Mouse (Mus musculus): ENCODE results near the gene Sapcd1. TPM values are rescaled to one million over a fixed set of nuclear protein-coding genes. Genes with fewer than 3 reads are reported as not detected.
A peak's percentile ranks its signal among the peaks of the same experiment; 100 is the strongest.
"Not testable (repeated sequence)": the region's sequence is repeated elsewhere in the genome, so short reads cannot be mapped to it uniquely, and the experiment has no call there.

The Sapcd1 gene
- polyA plus RNA-seq, 3 experiments from 2014 or later, result 0.54 to 2.6 (median 1.4) TPM

DNA sequence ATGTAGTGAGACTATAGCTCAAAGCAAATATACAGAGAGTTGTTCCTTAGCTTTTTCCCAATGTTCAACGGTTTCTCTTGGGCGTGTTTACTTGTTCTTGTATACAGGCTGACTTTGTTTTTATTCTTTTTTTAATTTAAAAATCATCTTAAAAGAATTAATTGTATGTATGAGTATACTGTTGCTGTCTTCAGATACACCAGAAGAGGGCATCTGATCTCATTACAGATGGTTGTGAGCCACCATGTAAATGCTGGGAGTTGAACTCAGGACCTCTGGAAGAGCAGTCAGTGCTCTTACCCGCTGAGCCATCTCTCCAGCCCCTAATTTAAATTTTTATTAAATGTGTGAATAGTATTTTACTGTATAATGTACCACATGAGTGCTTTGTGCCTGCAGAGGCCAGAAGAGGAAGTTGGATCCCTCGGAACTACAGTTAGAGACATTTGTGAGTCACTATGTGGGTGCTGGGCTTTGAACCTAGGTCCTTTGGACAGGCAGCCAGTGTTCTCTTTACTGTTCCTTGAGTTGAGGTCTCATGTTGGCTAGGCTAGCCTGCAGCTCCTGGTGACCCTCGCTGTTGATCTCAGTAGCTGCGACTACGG, 20.3 kb downstream of the Sapcd1 start:
- ATAC-seq, result no peak

GRCm38 (mm10) chr17:35005902-35006301, 21.9 kb downstream of the Sapcd1 start:
- not testable (repeated sequence) for ATAC-seq

GRCm38 (mm10) chr17:35005158-35005557, 22.7 kb downstream of the Sapcd1 start:
- no peak for ATAC-seq

DNA sequence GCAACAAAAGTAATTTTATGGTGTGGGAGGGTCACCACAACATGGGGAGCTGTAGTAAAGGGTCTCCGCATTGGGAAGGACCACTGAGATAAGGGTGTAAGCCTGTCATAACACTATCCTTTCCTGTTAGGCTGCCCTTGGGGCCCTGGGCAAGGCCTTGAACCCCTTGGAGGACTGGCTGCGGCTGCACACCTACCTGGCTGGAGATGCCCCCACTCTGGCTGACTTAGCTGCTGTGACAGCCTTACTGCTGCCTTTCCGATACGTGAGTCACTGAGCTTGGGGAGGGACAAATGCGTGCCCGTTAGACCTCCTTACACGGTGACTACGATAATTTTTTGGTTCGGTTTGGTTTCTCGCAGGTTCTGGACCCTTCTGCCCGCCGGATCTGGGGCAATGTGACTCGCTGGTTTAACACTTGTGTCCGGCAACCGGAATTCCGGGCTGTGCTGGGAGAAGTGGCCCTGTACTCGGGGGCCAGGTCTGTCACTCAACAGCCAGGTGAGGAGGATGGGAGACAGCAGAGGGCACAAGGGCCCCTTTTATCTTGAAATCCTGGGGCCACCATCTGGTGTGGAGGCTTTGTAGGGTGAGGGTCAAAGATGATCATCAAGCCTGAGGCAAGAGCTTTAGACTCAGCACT, 23.6 kb downstream of the Sapcd1 start:
- ATAC-seq, result no peak

DNA sequence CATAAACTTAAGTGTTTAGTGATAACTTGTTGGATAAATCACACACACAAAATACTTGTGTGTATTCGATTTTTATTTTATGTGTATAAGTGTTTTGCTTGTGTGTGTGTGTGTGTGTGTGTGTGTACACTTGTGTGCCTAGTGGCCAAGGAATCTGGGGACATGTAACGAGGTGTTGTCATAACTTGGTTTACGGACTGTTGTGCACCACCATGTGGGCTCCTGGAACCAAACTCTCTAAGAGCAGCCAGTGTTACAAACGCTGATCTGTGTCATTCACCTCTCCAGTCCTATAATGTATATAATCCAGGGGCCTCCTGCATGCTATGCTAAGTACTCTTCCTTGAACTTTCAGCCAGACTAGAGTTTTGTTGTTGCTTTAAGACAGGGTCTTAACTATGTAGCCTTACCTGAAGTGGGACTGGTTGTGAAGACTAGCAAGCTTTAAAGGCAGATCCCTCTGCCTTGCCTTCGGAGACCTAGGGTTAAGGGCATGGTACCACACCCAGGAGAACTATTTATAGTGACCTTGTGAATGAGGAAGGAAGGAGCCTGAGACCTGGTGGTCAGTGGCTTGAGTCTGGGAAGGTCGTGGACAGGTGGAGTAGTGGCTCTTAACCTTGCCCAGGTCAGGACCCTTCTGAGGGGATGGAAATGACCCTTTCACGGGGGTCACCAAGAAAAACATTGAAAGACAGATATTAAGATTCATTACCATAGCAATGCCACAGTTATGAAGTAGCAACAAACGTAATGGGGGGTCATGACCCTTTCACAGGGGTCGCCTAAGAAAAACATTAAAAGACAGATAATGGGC, 24.6 kb downstream of the Sapcd1 start:
- ATAC-seq, result no peak

- ATAC-seq, result peak; percentile 12
Observed at GRCm38 (mm10) chr17:35002153-35002865, 25.5 kb downstream of the Sapcd1 start.

GRCm38 (mm10) chr17:35001452-35002152, 26.2 kb downstream of the Sapcd1 start:
- no peak for ATAC-seq

DNA sequence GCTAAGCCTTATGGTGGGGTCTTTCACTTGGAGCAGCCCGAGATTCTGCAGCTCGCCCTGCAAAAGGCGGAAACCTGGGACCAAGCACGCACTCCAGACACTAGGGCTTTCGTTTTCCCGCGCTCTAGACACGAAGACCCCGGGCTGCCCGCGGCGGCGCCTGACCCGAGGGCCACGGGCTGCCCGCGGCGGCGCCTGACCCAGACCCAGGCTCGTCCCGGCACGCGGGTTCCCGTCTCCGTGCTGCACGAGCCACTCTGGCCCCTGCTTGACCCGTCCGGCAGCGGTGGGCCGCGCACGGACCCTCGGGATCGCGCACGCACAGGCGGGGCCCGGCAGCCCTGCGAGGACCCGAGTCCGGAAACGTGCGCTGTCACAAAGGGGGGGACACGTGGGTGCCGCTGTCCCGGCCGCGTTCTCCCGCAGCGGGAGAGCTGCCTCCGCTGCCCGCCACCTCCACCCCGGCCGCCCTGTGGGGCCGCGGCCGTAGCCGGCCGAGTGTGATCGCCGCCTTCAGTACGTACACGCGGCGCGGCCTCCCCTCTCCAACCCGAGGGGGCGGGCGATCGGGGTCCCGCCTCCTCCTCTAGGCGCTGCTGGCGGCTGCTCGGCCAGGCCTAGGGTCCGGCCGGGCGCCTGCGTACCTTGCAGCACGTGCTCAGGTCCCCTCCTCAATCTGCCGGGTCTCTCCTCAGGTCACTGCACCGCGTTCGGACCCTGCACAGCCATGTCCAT, 26.9 kb downstream of the Sapcd1 start, which contains the start of gene Vars:
Gene Vars, plus strand, starts transcription at position 271 of the 735 bp plus-strand sequence.
- peak; percentile 73 for ATAC-seq

- ATAC-seq, result peak; percentile 16
Observed at GRCm38 (mm10) chr17:34999871-35000716, 27.7 kb downstream of the Sapcd1 start.

DNA sequence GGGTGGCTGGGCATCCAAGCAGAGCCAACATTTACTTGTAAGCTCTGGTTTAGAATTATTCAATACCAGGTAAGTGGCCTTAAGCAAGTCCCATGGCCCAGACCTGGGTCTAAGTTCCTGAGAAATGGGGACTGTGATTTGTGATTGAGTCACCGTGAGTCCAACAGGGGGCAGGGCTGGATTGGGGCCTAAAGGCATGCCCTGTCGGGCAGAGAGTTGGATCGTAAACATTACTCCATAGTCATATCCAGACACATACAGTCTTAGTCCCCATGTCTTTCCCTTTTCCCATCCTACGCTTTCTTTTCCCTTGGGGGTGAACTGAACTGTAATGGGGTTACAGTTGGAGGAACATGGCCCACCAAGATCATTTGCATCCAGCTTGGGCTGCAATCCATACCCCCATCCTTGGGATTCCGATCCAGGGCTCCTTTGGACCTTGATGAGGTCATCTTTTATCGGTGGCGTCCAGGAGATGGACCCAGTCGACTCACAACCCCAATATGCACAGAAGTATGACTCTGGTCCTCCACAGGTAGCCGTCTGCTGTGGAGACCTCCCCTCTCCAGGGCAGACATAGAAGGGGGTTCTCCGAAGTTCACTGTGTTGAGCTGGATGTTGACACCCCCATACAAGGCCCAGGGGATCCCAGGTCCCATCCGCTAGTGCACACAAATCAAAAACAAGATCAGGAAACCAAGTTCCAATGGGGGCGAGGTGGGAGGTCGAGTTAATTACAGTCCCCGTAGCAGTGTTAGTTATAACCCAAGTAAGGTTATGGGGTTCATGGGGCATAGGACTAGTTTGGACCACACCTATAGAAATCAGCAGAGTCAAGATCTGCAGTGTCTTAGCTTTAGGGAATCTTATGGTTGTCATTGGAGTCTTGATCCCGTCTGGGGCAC, 29.0 kb downstream of the Sapcd1 start:
- ATAC-seq, result no peak

GRCm38 (mm10) chr17:34997142-34997483, 30.7 kb downstream of the Sapcd1 start:
- no peak for ATAC-seq

GRCm38 (mm10) chr17:34996411-34997141, 31.2 kb downstream of the Sapcd1 start:
- ATAC-seq, result no peak

- ATAC-seq, result not testable (repeated sequence)
Observed at GRCm38 (mm10) chr17:34995927-34996326, 31.9 kb downstream of the Sapcd1 start.

DNA sequence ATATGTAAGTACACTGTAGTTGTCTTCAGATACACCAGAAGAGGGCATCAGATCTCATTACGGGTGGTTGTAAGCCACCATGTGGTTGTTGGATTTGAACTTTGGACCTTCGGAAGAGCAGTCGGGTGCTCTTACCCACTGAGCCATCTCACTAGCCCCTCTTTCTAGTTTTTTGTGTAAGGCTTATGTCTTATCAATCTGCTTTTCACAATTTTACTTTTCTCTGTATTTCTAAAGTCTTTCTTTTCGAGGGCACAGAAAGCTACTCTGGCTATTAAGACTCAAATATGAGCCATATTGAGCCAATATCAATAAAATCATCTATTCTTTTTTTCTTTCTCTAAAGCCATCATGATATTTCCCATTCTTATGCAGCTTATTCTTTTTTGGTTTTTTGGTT, 32.6 kb downstream of the Sapcd1 start:
- not testable (repeated sequence) for ATAC-seq

- no peak for ATAC-seq
Observed at GRCm38 (mm10) chr17:34994751-34995150, 33.1 kb downstream of the Sapcd1 start.

- ATAC-seq, result no peak
Observed at GRCm38 (mm10) chr17:34984218-34984617, 43.6 kb downstream of the Sapcd1 start.

DNA sequence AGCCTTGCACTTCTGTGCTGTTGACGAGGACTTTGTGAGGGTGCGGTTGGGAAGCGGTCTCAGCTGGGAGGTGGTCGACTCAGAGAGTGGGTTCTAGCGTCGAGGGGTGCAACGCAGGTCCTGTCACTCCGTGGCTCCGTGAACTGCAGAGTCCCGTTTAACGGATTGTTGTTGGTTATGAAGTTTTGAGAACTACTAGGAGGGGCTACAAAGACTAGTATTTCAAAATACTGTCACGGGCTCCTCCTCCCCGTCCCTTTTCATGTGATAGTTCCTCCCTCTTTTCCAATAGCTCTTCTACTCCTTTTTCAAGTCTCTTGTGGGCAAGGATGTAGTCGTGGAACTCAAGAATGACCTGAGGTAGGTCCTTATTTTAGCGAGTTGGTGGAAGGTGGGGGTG, 45.5 kb downstream of the Sapcd1 start:
- ATAC-seq, result no peak

DNA sequence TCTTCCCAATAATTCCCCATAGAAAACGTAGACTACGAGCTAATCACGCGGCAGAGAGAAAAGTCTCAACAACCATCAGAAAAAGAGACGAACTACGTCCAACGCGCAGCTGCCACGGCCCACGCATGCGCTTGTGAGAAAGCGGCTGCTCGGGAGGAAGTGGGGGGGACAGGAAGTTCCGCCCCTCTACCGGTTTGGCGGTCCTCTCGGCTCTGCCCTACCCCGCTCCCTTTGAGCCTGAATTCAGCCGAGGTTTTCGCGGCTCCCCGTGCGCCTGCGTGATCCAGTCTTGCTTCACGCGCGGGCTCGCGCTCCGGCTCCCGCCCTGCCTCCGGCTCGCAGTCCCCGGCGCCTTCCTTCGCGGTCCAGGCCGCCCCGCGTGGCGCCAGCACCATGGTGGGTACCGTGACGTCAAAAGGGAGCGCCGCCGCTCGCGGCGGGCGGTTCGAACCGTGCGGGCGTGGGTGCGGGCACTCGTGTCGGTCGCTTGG, 46.1 kb downstream of the Sapcd1 start, which contains the start of gene Lsm2:
Gene Lsm2, plus strand, starts transcription at position 173 of the 491 bp plus-strand sequence.
- peak; percentile 89 for ATAC-seq
